Mouse (Mus musculus): ENCODE measurements around the gene Llph. TPM values are rescaled to one million over a fixed set of nuclear protein-coding genes. Genes with fewer than 3 reads are reported as not detected.

The Llph gene
- polyA plus RNA-seq (2015; fragmentation: Nextera tagmentation; extraction: Ambion mirVana) = 49.2 and 51.3 TPM in 2 replicates

DNA sequence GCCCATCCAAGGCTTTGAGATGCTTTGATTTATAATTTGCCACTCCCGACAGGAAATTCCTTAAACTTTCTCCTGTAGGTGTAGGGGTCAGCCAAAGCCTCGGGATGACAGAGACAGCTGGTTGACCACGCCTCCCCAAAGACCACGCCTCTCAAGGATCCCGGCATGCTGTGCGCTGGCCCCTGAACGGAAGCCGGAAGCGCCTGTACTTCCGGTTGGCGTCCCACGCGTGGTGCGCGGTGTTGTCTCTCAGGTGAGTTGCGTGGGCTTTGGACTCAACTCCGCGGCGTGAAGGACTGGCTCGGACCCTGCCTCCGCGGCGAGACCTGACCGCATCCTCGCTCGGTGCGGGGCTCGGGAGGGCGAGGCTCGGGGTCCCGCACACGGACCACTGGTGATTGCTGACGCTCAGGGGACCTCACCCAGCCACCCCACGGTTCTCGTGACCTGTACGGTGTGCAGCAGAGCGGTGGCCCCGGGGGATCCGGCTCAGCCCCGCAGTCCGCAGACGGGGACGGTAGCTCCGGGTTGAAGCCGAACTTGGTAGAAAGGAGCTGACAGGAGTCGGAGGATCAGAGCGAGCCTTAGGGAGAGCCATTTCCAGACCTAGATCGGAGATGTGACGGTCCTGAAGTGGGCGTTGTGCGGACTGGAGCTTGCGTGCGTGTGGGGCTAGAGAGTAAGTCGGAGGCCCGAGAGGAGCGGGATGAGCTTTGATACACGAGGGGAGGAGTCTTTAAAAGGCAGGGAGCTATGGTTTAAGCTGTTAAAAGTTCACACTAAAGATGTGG is at the start of gene Llph:
Llph (plus strand) TSS at position 200 of the 791 bp plus-strand sequence.
- Histone ChIP-seq H3K4me2 (peak within 1 kb of the TSS; percentile 74), H3K36me3 (peaks cover 30% of the 10 kb centered on the region), H3K27ac (peak within 1 kb of the TSS; percentile 73), H3K9me3 (no peaks in the 10 kb centered on the region), H3K27me3 (no peaks in the 10 kb centered on the region), H3K4me1 (peaks cover 14% of the 10 kb centered on the region), H3K9ac (peak within 1 kb of the TSS; percentile 79), H3K4me3 (peak within 1 kb of the TSS; percentile 100)
- under 1% methylated on average over 57 of the region's 57 CpGs for WGBS
- ATAC-seq (ENCODE audit: insufficient number of reproducible peaks, low FRiP score, low TSS enrichment, low read depth) = peak; percentile 82

DNA sequence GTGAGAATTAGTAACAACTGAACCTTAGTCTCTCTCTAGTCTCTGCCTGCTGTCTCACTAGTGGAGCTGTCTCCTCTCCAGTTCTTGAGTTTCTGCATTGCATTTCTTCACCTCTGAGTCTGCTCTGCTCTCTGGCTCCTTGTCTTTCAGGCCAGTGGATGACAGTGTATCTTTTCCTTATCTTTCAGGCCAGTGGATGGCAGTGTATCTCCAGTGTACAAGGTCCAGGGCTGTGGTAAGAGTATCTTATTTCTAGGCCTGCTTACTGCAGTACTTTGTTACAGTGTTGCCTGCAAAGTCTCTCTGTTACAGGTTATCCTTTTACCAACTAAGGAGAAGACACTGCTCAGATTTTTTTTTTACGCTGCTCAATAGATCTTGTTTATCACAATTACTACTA is 44.0 kb upstream of the Llph start:
- H3K9ac ChIP-seq = no peak overlapping the region
- H3K4me3 ChIP-seq = no peak overlapping the region
- no peaks in the 10 kb centered on the region for H3K36me3 ChIP-seq
- no peak for ATAC-seq (ENCODE audit: insufficient number of reproducible peaks, low FRiP score, low TSS enrichment, low read depth)
- no peak overlapping the region for H3K4me2 ChIP-seq
- H3K9me3 ChIP-seq = no peaks in the 10 kb centered on the region
- WGBS = 95% methylated on average over 1 of the region's 1 CpGs
- no peaks in the 10 kb centered on the region for H3K27me3 ChIP-seq
- no peaks in the 10 kb centered on the region for H3K4me1 ChIP-seq
- H3K27ac ChIP-seq = no peak overlapping the region

DNA sequence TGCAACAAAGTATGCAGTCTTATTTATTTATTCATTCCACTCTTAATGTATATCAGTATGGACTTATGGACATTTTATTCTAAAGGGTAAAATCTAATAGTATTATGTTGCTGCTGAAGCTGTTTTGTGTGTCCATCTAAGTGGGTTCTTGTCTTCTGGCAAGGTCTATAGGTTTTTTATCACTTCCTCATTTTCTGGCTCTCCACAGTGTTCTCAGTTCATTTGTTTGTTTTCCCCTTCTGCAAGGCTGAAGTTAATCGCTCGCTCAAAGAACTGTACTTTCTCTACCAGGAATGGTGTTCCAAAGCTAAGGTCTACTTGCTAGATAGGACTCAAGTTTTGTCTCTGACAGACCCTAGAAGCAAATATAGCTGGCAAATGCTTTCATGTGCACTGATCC is 43.5 kb upstream of the Llph start:
- no peak overlapping the region for H3K9ac ChIP-seq
- H3K4me2 ChIP-seq = no peak overlapping the region
- H3K27ac ChIP-seq = no peak overlapping the region
- WGBS = 87% methylated on average over 2 of the region's 2 CpGs
- no peak for ATAC-seq (ENCODE audit: insufficient number of reproducible peaks, low FRiP score, low TSS enrichment, low read depth)
- no peak overlapping the region for H3K4me3 ChIP-seq
- H3K9me3 ChIP-seq = no peaks in the 10 kb centered on the region
- no peaks in the 10 kb centered on the region for H3K27me3 ChIP-seq
- H3K4me1 ChIP-seq = no peaks in the 10 kb centered on the region
- no peaks in the 10 kb centered on the region for H3K36me3 ChIP-seq

DNA sequence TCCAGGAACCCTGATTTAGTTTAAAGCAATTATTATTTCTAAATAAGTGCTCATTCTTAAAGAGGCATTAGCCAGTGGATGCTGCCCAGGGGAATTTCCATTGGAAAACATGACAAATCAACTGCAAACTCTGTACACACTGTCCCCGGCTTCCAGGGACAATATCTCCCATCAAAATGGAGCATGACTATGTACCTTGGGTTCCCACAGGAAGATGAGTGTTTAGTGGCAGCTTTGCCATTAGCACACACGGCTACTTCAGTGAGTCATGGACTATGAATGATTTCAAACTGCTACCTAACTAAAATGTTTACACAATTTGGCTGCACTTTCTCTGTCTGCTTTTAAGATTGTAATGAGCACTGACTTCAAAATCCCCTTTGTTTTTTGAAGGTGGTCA is 38.4 kb upstream of the Llph start:
- 63% methylated on average over 2 of the region's 2 CpGs for WGBS
- peaks cover 4% of the 10 kb centered on the region; the same call in 1 of the 2 replicates for H3K4me1 ChIP-seq
- H3K36me3 ChIP-seq = no peaks in the 10 kb centered on the region
- no peaks in the 10 kb centered on the region for H3K9me3 ChIP-seq
- H3K4me3 ChIP-seq = no peak overlapping the region
- no peaks in the 10 kb centered on the region for H3K27me3 ChIP-seq
- ATAC-seq (ENCODE audit: insufficient number of reproducible peaks, low FRiP score, low TSS enrichment, low read depth) = no peak
- H3K4me2 ChIP-seq = no peak overlapping the region
- H3K27ac ChIP-seq = no peak overlapping the region
- H3K9ac ChIP-seq = no peak overlapping the region

DNA sequence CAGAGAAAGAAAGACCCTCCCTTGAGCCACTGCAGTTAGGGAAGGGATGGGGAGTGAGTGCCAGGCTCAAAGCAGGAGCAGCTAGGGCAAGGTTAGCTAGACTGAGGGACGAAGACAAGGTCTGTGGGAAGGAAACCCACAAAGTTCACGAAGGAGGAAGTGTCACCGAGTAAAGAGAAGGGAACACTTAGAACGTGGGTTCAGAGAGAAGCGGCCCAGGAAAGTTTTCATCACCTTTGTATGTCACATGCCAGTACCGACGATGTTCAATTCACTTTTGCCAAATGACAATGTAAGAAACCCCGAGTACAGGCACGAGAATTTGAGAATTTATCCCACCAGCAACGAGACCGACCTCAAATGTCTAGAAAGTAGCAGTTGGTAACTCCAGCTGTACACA is 37.6 kb upstream of the Llph start:
- WGBS = 63% methylated on average over 11 of the region's 11 CpGs

DNA sequence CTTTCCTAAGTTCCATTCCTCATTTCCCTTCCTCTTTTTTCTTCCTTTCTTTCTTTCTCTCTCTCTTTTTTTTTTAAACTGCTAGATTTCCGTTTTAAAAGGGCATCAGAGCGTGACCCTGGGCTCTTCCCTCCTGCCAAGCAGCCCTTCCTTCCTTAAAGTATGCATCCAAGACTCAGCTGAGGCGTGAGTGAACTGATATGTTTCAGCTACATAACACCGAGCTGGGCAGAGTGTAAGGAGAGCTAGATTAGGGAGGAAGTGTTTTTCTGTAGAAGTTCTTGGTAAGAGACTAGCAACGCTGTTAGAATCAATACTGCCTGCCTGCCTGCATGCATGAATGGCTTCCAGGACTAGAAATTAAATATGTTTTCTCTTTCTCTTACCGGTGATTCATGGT is 37.1 kb upstream of the Llph start:
- 36% methylated on average over 6 of the region's 6 CpGs for WGBS
- H3K36me3 ChIP-seq = no peaks in the 10 kb centered on the region

More for the DNA sequence above, 37.6 kb upstream of the Llph start:
- H3K4me2 ChIP-seq = no peak overlapping the region
- H3K27me3 ChIP-seq = no peaks in the 10 kb centered on the region
- no peak overlapping the region for H3K9ac ChIP-seq
- ATAC-seq (ENCODE audit: insufficient number of reproducible peaks, low FRiP score, low TSS enrichment, low read depth) = no peak
- no peaks in the 10 kb centered on the region for H3K36me3 ChIP-seq
- H3K4me1 ChIP-seq = peaks cover 4% of the 10 kb centered on the region; the same call in 1 of the 2 replicates
- no peaks in the 10 kb centered on the region for H3K9me3 ChIP-seq
- H3K27ac ChIP-seq = no peak overlapping the region
- no peak overlapping the region for H3K4me3 ChIP-seq

DNA sequence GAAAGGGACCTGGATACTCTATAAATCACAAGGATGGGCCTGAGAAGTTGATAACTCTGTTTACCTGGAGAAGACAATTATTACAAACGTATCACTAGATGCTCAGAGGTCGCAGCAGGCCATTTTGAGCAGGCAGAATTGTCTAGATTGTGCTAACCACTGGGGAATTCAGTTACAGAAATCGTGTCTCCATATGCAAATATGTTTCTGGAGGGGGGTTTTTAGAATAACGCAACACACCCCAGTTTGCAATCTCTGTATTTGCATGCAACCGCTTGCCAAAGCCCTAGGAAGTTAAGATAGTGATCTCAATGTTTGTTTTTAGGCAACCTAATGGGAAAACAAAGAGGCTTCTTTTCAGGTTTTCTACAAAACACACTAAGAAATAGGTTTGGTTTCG is 35.7 kb upstream of the Llph start:
- Histone ChIP-seq H3K27me3 (no peaks in the 10 kb centered on the region), H3K27ac (no peak overlapping the region), H3K9ac (no peak overlapping the region), H3K9me3 (no peaks in the 10 kb centered on the region), H3K4me3 (no peak overlapping the region), H3K36me3 (no peaks in the 10 kb centered on the region), H3K4me1 (peaks cover 4% of the 10 kb centered on the region; the same call in 1 of the 2 replicates), H3K4me2 (no peak overlapping the region)
- no peak for ATAC-seq (ENCODE audit: insufficient number of reproducible peaks, low FRiP score, low TSS enrichment, low read depth)
- 83% methylated on average over 6 of the region's 6 CpGs for WGBS

More for the DNA sequence above, 37.1 kb upstream of the Llph start:
- Histone ChIP-seq H3K27ac (no peak overlapping the region), H3K4me1 (peaks cover 4% of the 10 kb centered on the region; the same call in 1 of the 2 replicates), H3K4me2 (no peak overlapping the region), H3K9me3 (no peaks in the 10 kb centered on the region), H3K4me3 (no peak overlapping the region), H3K27me3 (no peaks in the 10 kb centered on the region), H3K9ac (no peak overlapping the region)
- ATAC-seq (ENCODE audit: insufficient number of reproducible peaks, low FRiP score, low TSS enrichment, low read depth) = no peak

DNA sequence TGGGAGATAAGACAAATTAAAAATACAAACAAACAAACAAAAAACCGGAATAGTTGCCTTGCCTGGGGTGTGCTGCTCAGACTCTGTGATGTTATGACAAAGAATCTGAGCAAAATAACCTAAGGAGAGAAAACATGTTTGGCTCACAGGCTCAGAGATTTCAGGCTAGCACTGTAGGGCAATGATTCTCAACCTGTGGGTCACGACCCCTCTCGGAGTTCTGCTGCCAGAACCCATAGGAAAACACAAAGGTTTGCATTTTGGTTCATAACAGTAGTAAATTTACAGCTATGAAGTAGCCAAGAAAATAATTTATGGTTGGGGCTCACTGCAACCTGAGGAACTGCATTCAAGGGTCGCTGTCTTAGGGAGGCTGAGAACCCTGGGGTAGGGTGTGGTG is 34.6 kb upstream of the Llph start:
- Histone ChIP-seq H3K27me3 (no peaks in the 10 kb centered on the region), H3K36me3 (no peaks in the 10 kb centered on the region), H3K4me2 (no peak overlapping the region), H3K27ac (no peak overlapping the region), H3K9ac (no peak overlapping the region), H3K9me3 (no peaks in the 10 kb centered on the region), H3K4me1 (peaks cover 4% of the 10 kb centered on the region; the same call in 1 of the 2 replicates), H3K4me3 (no peak overlapping the region)
- 83% methylated on average over 4 of the region's 4 CpGs for WGBS
- ATAC-seq (ENCODE audit: insufficient number of reproducible peaks, low FRiP score, low TSS enrichment, low read depth) = no peak

DNA sequence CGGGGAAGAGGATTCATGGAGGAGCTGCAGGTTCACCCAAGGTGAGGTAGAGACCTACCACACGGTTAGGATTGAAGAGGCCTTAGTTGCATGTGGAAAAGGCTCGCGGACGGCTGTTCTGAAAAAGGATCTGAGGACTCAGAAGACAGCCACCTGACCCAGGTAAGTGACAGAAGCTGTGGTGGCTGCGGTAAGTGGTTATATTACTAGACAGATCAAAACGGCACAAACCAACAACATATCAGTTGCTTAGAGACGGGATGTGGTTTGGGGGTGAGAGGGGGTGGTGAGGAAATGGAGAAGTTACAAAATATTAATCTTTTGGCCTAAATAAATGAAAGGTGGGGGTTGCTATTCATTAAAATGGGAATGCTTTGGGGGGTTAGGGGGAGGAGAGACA is 33.6 kb upstream of the Llph start:
- Histone ChIP-seq H3K27ac (no peak overlapping the region), H3K4me3 (no peak overlapping the region), H3K36me3 (no peaks in the 10 kb centered on the region), H3K4me1 (peaks cover 4% of the 10 kb centered on the region; the same call in 1 of the 2 replicates), H3K27me3 (no peaks in the 10 kb centered on the region), H3K9ac (no peak overlapping the region), H3K4me2 (no peak overlapping the region), H3K9me3 (no peaks in the 10 kb centered on the region)
- 91% methylated on average over 8 of the region's 8 CpGs for WGBS
- ATAC-seq (ENCODE audit: insufficient number of reproducible peaks, low FRiP score, low TSS enrichment, low read depth) = no peak

DNA sequence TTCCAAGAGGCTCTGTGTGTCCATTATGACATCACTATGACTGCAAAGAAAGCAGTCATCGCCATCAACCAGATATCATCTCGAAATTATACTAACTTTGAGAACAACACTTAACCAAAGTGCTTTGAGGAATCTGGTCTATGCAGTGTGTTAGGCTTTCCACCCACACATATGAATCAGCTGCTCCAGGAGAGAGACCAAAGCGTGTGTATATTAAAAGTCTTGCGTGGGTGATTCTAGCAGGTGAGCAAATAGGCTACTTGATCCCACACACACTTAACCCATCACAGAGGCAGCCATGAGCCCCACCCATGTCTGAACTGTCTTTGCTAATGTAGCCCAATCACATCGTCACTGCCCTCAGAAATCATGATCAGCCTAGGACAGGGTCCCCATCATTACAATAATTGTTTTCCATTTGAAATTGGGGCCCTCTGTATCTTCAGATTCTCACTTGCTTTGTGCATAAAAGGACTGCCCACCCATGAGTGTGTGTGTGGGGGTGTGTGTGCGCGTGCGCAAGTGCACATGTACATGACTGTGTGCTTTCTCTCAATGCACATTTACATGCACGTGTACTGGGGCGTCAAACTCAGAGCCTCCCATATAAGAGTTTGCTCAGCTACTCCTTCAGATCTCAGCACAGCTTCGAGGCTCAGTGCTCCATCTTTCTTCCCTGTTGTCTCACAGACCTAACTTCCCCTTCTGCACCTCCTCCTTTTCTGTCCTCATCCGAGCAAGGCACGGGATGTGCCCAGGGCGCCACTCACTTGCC is 29.6 kb upstream of the Llph start:
- Histone ChIP-seq H3K4me2 (no peak overlapping the region), H3K27me3 (peaks cover 6% of the 10 kb centered on the region; the same call in 1 of the 2 replicates), H3K27ac (no peak overlapping the region), H3K9me3 (no peaks in the 10 kb centered on the region), H3K4me3 (no peak overlapping the region), H3K4me1 (peaks cover 6% of the 10 kb centered on the region; the same call in 1 of the 2 replicates), H3K36me3 (no peaks in the 10 kb centered on the region), H3K9ac (no peak overlapping the region)
- ATAC-seq (ENCODE audit: insufficient number of reproducible peaks, low FRiP score, low TSS enrichment, low read depth) = no peak
- 76% methylated on average over 14 of the region's 14 CpGs for WGBS

DNA sequence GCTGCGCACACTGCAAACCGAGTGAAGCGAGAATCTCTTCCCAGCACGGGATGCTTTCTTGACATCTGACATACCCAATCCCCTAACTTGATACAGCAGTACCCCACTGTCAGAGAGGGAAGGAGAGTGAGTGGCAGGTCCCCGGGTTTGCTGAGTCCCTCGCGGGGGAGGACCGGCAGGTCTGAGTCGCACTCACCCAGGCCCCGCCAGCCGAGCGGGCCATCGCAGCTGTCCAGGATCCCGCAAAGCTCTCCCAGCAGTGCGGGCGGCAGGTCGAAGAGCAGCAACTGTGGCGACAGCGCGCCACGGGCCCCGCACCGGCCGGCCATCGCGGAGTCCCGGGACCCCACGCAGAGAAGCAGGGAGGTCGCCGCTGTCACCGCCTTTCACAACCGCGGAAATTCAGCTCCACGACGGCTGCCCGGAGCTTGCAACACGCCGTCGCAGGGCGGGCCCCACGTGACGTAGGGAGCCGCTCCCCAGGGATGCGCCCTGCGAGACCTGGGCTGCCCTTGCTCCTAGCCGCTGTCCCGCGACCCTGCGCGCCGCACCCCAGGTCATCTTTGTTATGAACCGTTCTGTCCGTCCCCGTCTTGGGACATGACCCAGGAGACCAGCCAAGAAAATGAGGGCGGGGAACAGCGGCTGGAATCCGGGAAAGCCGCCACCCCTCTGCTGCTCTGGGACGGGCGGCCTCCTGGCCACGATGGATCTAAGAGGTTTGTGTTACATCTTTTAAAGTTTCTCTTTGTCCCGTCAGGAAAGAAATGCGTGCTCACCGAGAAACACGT is 25.5 kb upstream of the Llph start, which contains the start of gene Tmbim4:
Tmbim4 (plus strand) TSS at position 460 of the 791 bp plus-strand sequence.
- Histone ChIP-seq H3K9ac (peak within 1 kb of the TSS; percentile 42), H3K9me3 (no peaks in the 10 kb centered on the region), H3K27ac (no peak within 1 kb of the TSS), H3K36me3 (no peaks in the 10 kb centered on the region), H3K4me3 (peak within 1 kb of the TSS; percentile 60), H3K27me3 (peaks cover 6% of the 10 kb centered on the region; the same call in 1 of the 2 replicates), H3K4me2 (peak within 1 kb of the TSS; percentile 95), H3K4me1 (peaks cover 6% of the 10 kb centered on the region; the same call in 1 of the 2 replicates)
- 1% methylated on average over 65 of the region's 65 CpGs for WGBS
- ATAC-seq (ENCODE audit: insufficient number of reproducible peaks, low FRiP score, low TSS enrichment, low read depth) = 0 out of 2 replicates have a peak, but pooled peaks have one; percentile 52

Data from limb, embryonic 15.5 days (tissue).